ENCODE assay signal across 9 mouse cellular contexts in the genomic region with DNA sequence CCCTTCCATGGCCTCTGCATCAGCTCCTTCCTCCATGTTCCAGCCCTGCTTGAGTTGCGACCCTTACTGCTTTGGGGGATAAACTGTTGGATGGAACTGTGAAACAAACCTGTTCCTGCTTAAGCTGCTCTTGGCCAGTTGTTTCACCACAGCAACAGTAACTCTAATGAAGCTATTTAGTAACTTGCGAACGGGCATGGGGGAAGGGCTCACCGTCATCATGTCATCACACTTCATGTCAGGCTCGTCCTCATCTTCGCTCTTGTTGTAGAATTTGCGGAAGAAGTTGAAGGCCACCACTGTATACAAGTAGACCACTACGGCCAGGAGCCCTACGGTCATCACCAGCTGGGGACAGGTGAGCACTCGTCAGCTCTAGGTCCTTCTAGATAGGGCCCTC.
"Had no signal": no experiment of that assay in that cellular context is flagged by ENCODE, and none has a peak within 500 bp of the region (broad histone marks: within the 10 kb centered on the region; RNA-seq: fewer than 3 reads in every experiment).

No protein-coding gene starts in this region.

- H3K36me3 ChIP-seq: kidney, embryonic 15.5 days; limb, embryonic 15.5 days; midbrain, embryonic 13.5 days; neural tube, embryonic 12.5 days had no signal

- H3K27ac ChIP-seq: kidney, embryonic 15.5 days; left cerebral cortex, adult 2 months; limb, embryonic 15.5 days; liver, embryonic 14.5 days; midbrain, embryonic 13.5 days; neural tube, embryonic 12.5 days had no signal

- DNase-seq: kidney, adult 2 months; kidney, postnatal 25 days had no signal

- ATAC-seq: intestine, embryonic 16.5 days; midbrain, embryonic 13.5 days had no signal

- H3K4me3 ChIP-seq: kidney, embryonic 15.5 days; left cerebral cortex, adult 2 months; limb, embryonic 15.5 days; midbrain, embryonic 13.5 days; neural tube, embryonic 12.5 days had no signal

- H3K4me1 ChIP-seq: kidney, embryonic 15.5 days; limb, embryonic 15.5 days; midbrain, embryonic 13.5 days; neural tube, embryonic 12.5 days had no signal

- H3K27me3 ChIP-seq: kidney, embryonic 15.5 days; limb, embryonic 15.5 days; midbrain, embryonic 13.5 days; neural tube, embryonic 12.5 days had no signal
